Mouse (Mus musculus) megakaryocyte, adult 5-6 weeks (primary cell): ENCODE measurements around the gene Prss54. TPM values are rescaled to one million over a fixed set of nuclear protein-coding genes. Genes with fewer than 3 reads are reported as not detected.

Experiments
- ATAC-seq: 2 replicates; pipeline ENCODE4 v1.8.0; 2016; ENCODE audit warnings: mild to moderate bottlenecking, inconsistent platforms; ENCODE audit not compliant: poor library complexity, severe bottlenecking
- total RNA-seq, 2 experiments: library from RNA; stranded (forward) in 1 of 2; stranded (reverse) in 1 of 2; fragments of 153-499, 151-499 nt in 1 of 2; fragments of 221-1000, 200-1000 nt in 1 of 2; gene quantifications; 2 replicates each; pipeline versions ENCODE4 v1.2.3 to v1.2.4; 2015 to 2017

The Prss54 gene
- total RNA-seq, 2 experiments from 2014 or later, result not detected

GRCm38 (mm10) chr8:95555963-95556362 lies 20.2 kb downstream of the Prss54 start:
- ATAC-seq, result no peak

- ATAC-seq, result no peak
Measured at GRCm38 (mm10) chr8:95551577-95551976, 24.6 kb downstream of the Prss54 start.

GRCm38 (mm10) chr8:95549871-95550829 lies 26.0 kb downstream of the Prss54 start:
- no peak for ATAC-seq

- ATAC-seq, result no peak
Measured at GRCm38 (mm10) chr8:95547931-95548330, 28.2 kb downstream of the Prss54 start.

- ATAC-seq, result no peak
Measured at GRCm38 (mm10) chr8:95546986-95547385, 29.2 kb downstream of the Prss54 start.

- no peak for ATAC-seq
Measured at GRCm38 (mm10) chr8:95545815-95546214, 30.3 kb downstream of the Prss54 start.

GRCm38 (mm10) chr8:95543065-95543464 lies 33.1 kb downstream of the Prss54 start:
- ATAC-seq, result no peak

- ATAC-seq, result no peak
Measured at GRCm38 (mm10) chr8:95542191-95542590, 33.9 kb downstream of the Prss54 start.

- ATAC-seq, result no peak
Measured at GRCm38 (mm10) chr8:95539487-95539886, 36.7 kb downstream of the Prss54 start.

- ATAC-seq, result peak; percentile 30; the same call in 1 of the 2 replicates
Measured at GRCm38 (mm10) chr8:95533584-95534387, 42.4 kb downstream of the Prss54 start, which contains the start of gene Ccdc113. Gene Ccdc113, plus strand, starts transcription at chr8:95534085.

GRCm38 (mm10) chr8:95532206-95532605 lies 43.9 kb downstream of the Prss54 start:
- ATAC-seq, result no peak

- ATAC-seq, result no peak
Measured at GRCm38 (mm10) chr8:95528750-95529310, 47.3 kb downstream of the Prss54 start.

- no peak for ATAC-seq
Measured at GRCm38 (mm10) chr8:95528194-95528593, 47.9 kb downstream of the Prss54 start.

- no peak for ATAC-seq
Measured at GRCm38 (mm10) chr8:95523991-95524390, 52.1 kb downstream of the Prss54 start.

- no peak for ATAC-seq
Measured at GRCm38 (mm10) chr8:95516928-95517327, 59.2 kb downstream of the Prss54 start.

GRCm38 (mm10) chr8:95513219-95513618 lies 62.9 kb downstream of the Prss54 start:
- ATAC-seq, result no peak

- no peak for ATAC-seq
Measured at GRCm38 (mm10) chr8:95512257-95512656, 63.9 kb downstream of the Prss54 start.
